Mouse (Mus musculus): ENCODE measurements at regions not wholly inside any gene's neighbourhood (a gene's known extent, or its start where the extent isn't known, plus 50 kb on each side); places are given as distances from the start of the nearest gene placed in this dataset.

- DNase-seq (ENCODE audit: low read depth, low spot score): no peak
Observed at GRCm38 (mm10) chr1:164548071-164548470, 89.9 kb upstream of the Atp1b1 start.

- no peak for DNase-seq (ENCODE audit: low read depth, low spot score)
Observed at GRCm38 (mm10) chr1:164545843-164546242, 87.7 kb upstream of the Atp1b1 start.

GRCm38 (mm10) chr1:164543045-164543803, 85.1 kb upstream of the Atp1b1 start:
- DNase-seq (ENCODE audit: low read depth, low spot score): no peak

- DNase-seq (ENCODE audit: low read depth, low spot score): no peak
Observed at GRCm38 (mm10) chr1:164541711-164542110, 83.6 kb upstream of the Atp1b1 start.

GRCm38 (mm10) chr1:164538304-164539043, 80.3 kb upstream of the Atp1b1 start:
- DNase-seq (ENCODE audit: low read depth, low spot score): peak; percentile 55

GRCm38 (mm10) chr1:164537324-164537948, 79.3 kb upstream of the Atp1b1 start:
- no peak for DNase-seq (ENCODE audit: low read depth, low spot score)

GRCm38 (mm10) chr1:164532196-164532595, 74.0 kb upstream of the Atp1b1 start:
- DNase-seq (ENCODE audit: low read depth, low spot score): no peak

GRCm38 (mm10) chr1:164531741-164532140, 73.6 kb upstream of the Atp1b1 start:
- DNase-seq (ENCODE audit: low read depth, low spot score): peak; percentile 59

GRCm38 (mm10) chr1:164526748-164527147, 68.6 kb upstream of the Atp1b1 start:
- no peak for DNase-seq (ENCODE audit: low read depth, low spot score)

GRCm38 (mm10) chr1:164522377-164523150, 64.4 kb upstream of the Atp1b1 start:
- peak; percentile 51 for DNase-seq (ENCODE audit: low read depth, low spot score)

GRCm38 (mm10) chr1:164521371-164522130, 63.4 kb upstream of the Atp1b1 start:
- DNase-seq (ENCODE audit: low read depth, low spot score): no peak

GRCm38 (mm10) chr1:164518866-164519265, 60.7 kb upstream of the Atp1b1 start:
- DNase-seq (ENCODE audit: low read depth, low spot score): no peak

GRCm38 (mm10) chr1:164518308-164518707, 60.2 kb upstream of the Atp1b1 start:
- DNase-seq (ENCODE audit: low read depth, low spot score): peak; percentile 53

- DNase-seq (ENCODE audit: low read depth, low spot score): peak; percentile 59
Observed at GRCm38 (mm10) chr1:164517362-164517761, 59.2 kb upstream of the Atp1b1 start.

GRCm38 (mm10) chr1:164511628-164512385, 53.7 kb upstream of the Atp1b1 start:
- DNase-seq (ENCODE audit: low read depth, low spot score): no peak

- DNase-seq (ENCODE audit: low read depth, low spot score): no peak
Observed at GRCm38 (mm10) chr1:164509226-164509625, 51.1 kb upstream of the Atp1b1 start.

- DNase-seq (ENCODE audit: low read depth, low spot score): no peak
Observed at GRCm38 (mm10) chr1:164508556-164508955, 50.4 kb upstream of the Atp1b1 start.

GRCm38 (mm10) chr1:164508106-164508505, 50.0 kb upstream of the Atp1b1 start:
- DNase-seq (ENCODE audit: low read depth, low spot score): no peak

All from R1 (cell line).